Mouse (Mus musculus) mouse embryonic stem cell (cell line): ENCODE data around the gene Ift122.
"Not testable (repeated sequence)": the region's sequence is repeated elsewhere in the genome, so short reads cannot be mapped to it uniquely, and the experiment has no call there.

Experiments
- in situ Hi-C, 2 experiments: fragments of 300-500 bp; cut with MboI; formaldehyde crosslinking; loops; 1 replicate in 1 of 2; 3 replicates in 1 of 2; pipeline ENCODE4 v1.14.3; 2019 to 2020; ENCODE audit warnings: low sequenced_read_pairs in 2 of 2, low pct_unique_long_range_greater_than_20kb in 1 of 2, mixed read lengths in 1 of 2; ENCODE audit not compliant: unreplicated experiment in 1 of 2

Gene Ift122

GRCm38 (mm10) chr6:115853091-115853813 is at the start of gene Ift122, which contains the start of gene Mbd4:
Gene Ift122, plus strand, starts transcription at chr6:115853470.
Gene Mbd4, minus strand, starts transcription at chr6:115853371.
- in situ Hi-C loops: no loop called here

- in situ Hi-C loops: no loop called here
Measured at GRCm38 (mm10) chr6:115803541-115804382, 49.5 kb upstream of the Ift122 start.

GRCm38 (mm10) chr6:115804432-115805192 is 48.7 kb upstream of the Ift122 start:
- in situ Hi-C loops: no loop called here

- in situ Hi-C loops: no loop called here
Measured at GRCm38 (mm10) chr6:115807464-115808195, 45.6 kb upstream of the Ift122 start.

GRCm38 (mm10) chr6:115808196-115808487 is 45.1 kb upstream of the Ift122 start:
- in situ Hi-C loops: no loop called here

GRCm38 (mm10) chr6:115808488-115809231 is 44.6 kb upstream of the Ift122 start, which contains the start of gene Rpl32:
Gene Rpl32, minus strand, starts transcription at chr6:115808747.
- in situ Hi-C loops: no loop called here

- in situ Hi-C loops: no loop called here
Measured at GRCm38 (mm10) chr6:115811606-115812005, 41.7 kb upstream of the Ift122 start.

- in situ Hi-C loops: no loop called here
Measured at GRCm38 (mm10) chr6:115814104-115814503, 39.2 kb upstream of the Ift122 start.

GRCm38 (mm10) chr6:115815041-115815440 is 38.2 kb upstream of the Ift122 start:
- in situ Hi-C loops: no loop called here

GRCm38 (mm10) chr6:115818129-115818528 is 35.1 kb upstream of the Ift122 start:
- in situ Hi-C loops: no loop called here

- in situ Hi-C loops: no loop called here
Measured at GRCm38 (mm10) chr6:115821216-115821993, 31.9 kb upstream of the Ift122 start.

- in situ Hi-C loops: not testable (repeated sequence)
Measured at GRCm38 (mm10) chr6:115823850-115824464, 29.3 kb upstream of the Ift122 start.

GRCm38 (mm10) chr6:115830779-115831601 is 22.3 kb upstream of the Ift122 start:
- in situ Hi-C loops: no loop called here

- in situ Hi-C loops: no loop called here
Measured at GRCm38 (mm10) chr6:115832152-115832850, 21.0 kb upstream of the Ift122 start.

- in situ Hi-C loops: no loop called here
Measured at GRCm38 (mm10) chr6:115833861-115834260, 19.4 kb upstream of the Ift122 start.
